Mouse (Mus musculus) liver, embryonic 14.5 days (tissue): ENCODE measurements around the gene Ppp1r27.

ENCODE experiments used
- CTCF ChIP-seq: IDR thresholded peaks from 2 replicates; pipeline ENCODE4 v1.5.1; 2016; ENCODE audit warnings: antibody characterized with exemption, low read depth, control low read depth
- EP300 ChIP-seq: IDR thresholded peaks from 2 replicates; pipeline ENCODE4 v1.6.1; 2016; ENCODE audit warnings: antibody characterized with exemption, low read depth

GRCm38 (mm10) chr11:120577211-120578023 is 26.5 kb upstream of the Ppp1r27 start:
- TF ChIP-seq CTCF, result peak; percentile 50
- TF ChIP-seq EP300, result no peak
